Mouse (Mus musculus): ENCODE measurements around the gene Cdkn2c. TPM values are rescaled to one million over a fixed set of nuclear protein-coding genes. Genes with fewer than 3 reads are reported as not detected.

Cdkn2c gene
- polyA plus RNA-seq, 1 experiment = 1.9 TPM

DNA sequence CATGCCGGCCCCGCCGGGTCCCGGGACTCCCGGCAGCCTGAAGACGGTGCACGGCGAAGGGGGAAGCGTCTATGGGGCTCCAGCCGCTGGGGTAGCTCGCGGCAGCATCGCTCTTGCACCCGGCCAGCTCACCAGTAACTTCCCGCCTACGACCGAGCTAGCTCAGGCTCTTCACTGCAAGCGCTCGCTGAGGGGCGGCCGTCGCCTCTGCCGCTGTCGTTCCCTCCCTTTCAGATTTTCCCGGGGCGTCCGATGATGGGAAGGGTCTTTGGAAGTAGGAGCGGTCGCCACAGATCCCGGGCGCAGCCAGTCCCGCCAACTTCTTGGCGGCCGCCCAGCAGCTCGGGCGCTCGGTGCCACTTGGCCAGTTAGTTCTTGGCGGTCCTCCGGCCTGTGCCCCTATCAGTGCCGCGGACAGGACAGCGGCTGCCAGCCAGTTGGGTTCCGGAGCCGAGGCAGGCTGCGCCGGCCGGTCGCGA, 968 bp downstream of the Cdkn2c start:
- TF ChIP-seq EP300 (IDR thresholded peaks at IDR 0.05; ENCODE audit: insufficient read depth, low read depth, low read length) (no peak), CTCF (IDR thresholded peaks at IDR 0.05; ENCODE audit: low read depth, low read length) (no peak), POLR2A (IDR thresholded peaks at IDR 0.05; ENCODE audit: insufficient read depth, low read length) (no peak)
- H3K9ac ChIP-seq (ENCODE audit: low read depth, poor library complexity, severe bottlenecking) = peak overlapping the region; percentile 38
- H3K9me3 ChIP-seq (replicated peaks; ENCODE audit: control insufficient read depth, insufficient read depth, low read length, poor library complexity, severe bottlenecking) = peaks cover 8% of the 10 kb centered on the region
- peaks cover 16% of the 10 kb centered on the region for H3K27me3 ChIP-seq (ENCODE audit: control insufficient read depth, insufficient read depth, low read length, poor library complexity, severe bottlenecking)
- H3K36me3 ChIP-seq (ENCODE audit: control insufficient read depth, insufficient read depth, low read length, poor library complexity, severe bottlenecking) = no peaks in the 10 kb centered on the region
- H3K4me3 ChIP-seq (ENCODE audit: low read depth, low read length) = peak overlapping the region; percentile 72
- no peak overlapping the region for H3K27ac ChIP-seq (ENCODE audit: insufficient read depth, low read length)
- no peaks in the 10 kb centered on the region for H3K4me1 ChIP-seq (ENCODE audit: control insufficient read depth, insufficient read depth, low read length)

DNA sequence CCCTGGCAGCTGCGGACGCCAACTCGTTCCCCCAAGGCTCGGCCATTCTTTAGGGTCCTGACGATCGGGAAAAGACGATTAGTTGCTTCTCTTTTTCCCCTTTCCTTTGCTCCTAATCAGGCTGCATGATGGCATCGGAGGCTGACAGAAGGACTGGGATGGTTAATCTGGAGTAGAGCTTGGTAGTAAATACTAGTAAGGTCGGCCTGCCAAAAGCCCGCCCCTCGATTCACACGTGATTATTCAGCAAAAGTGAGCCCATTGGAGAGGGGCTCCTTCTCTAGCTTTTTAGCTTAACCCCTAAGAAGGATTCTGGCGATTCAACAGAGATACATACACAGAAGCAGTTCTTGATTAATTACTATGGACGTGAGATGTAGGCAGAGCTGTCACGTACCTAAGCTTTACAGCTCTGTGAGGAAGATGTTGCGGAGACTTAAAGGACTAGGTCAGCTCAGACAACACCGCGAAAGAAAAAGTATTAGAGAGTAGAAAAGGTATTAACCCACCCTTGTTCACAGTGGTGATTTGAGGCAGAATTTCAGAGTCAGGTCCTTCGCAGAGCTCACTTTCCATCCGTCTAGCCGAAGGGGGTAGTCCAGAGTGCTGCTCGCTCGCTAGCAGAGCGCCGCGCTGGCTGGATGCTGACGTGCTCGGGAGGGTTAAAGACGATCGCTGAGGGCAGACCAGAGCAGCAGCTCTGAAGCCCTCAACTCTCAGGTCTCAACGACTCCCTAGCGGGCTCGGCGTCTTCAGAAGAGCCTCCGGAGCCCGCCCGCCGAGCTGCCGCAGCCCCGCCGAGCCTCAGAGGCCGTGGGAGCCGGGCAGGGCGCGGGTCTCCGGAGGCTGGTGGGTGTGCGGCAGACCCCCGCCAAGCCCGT, 1.6 kb downstream of the Cdkn2c start:
- Histone ChIP-seq H3K27ac (ENCODE audit: insufficient read depth, low read length) (no peak overlapping the region), H3K9ac (ENCODE audit: low read depth, poor library complexity, severe bottlenecking) (peak overlapping the region; percentile 38), H3K4me1 (ENCODE audit: control insufficient read depth, insufficient read depth, low read length) (no peaks in the 10 kb centered on the region), H3K4me3 (ENCODE audit: low read depth, low read length) (peak overlapping the region; percentile 72), H3K27me3 (ENCODE audit: control insufficient read depth, insufficient read depth, low read length, poor library complexity, severe bottlenecking) (peaks cover 16% of the 10 kb centered on the region), H3K9me3 (replicated peaks; ENCODE audit: control insufficient read depth, insufficient read depth, low read length, poor library complexity, severe bottlenecking) (peaks cover 8% of the 10 kb centered on the region), H3K36me3 (ENCODE audit: control insufficient read depth, insufficient read depth, low read length, poor library complexity, severe bottlenecking) (no peaks in the 10 kb centered on the region)
- no peak for TF ChIP-seq POLR2A (IDR thresholded peaks at IDR 0.05; ENCODE audit: insufficient read depth, low read length)
- TF ChIP-seq EP300 (IDR thresholded peaks at IDR 0.05; ENCODE audit: insufficient read depth, low read depth, low read length) = no peak
- no peak for TF ChIP-seq CTCF (IDR thresholded peaks at IDR 0.05; ENCODE audit: low read depth, low read length)

DNA sequence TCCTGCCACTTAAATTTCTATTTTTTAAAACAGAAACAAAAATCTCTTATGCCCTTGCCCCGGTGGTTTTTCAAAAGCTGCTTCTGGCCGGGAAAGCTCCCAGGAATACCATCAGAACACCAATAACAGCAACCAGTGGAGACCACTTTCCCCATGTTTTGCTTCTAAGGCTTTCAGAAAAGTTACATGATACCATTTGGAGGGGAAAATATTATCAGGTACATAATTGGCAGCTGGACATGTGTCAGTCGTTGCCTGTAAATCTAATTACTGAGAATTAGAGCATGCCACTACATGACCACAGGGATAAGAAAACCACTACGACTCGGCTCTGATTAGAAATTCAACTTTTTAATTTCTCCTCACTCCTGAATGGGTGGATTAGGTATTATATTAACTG, 2.9 kb downstream of the Cdkn2c start:
- Histone ChIP-seq H3K4me1 (ENCODE audit: control insufficient read depth, insufficient read depth, low read length) (no peaks in the 10 kb centered on the region), H3K27me3 (ENCODE audit: control insufficient read depth, insufficient read depth, low read length, poor library complexity, severe bottlenecking) (peaks cover 19% of the 10 kb centered on the region), H3K9ac (ENCODE audit: low read depth, poor library complexity, severe bottlenecking) (no peak overlapping the region), H3K27ac (ENCODE audit: insufficient read depth, low read length) (no peak overlapping the region), H3K9me3 (replicated peaks; ENCODE audit: control insufficient read depth, insufficient read depth, low read length, poor library complexity, severe bottlenecking) (peaks cover 8% of the 10 kb centered on the region), H3K36me3 (ENCODE audit: control insufficient read depth, insufficient read depth, low read length, poor library complexity, severe bottlenecking) (no peaks in the 10 kb centered on the region), H3K4me3 (ENCODE audit: low read depth, low read length) (no peak overlapping the region)
- TF ChIP-seq CTCF (IDR thresholded peaks at IDR 0.05; ENCODE audit: low read depth, low read length) = no peak
- no peak for TF ChIP-seq EP300 (IDR thresholded peaks at IDR 0.05; ENCODE audit: insufficient read depth, low read depth, low read length)
- no peak for TF ChIP-seq POLR2A (IDR thresholded peaks at IDR 0.05; ENCODE audit: insufficient read depth, low read length)

DNA sequence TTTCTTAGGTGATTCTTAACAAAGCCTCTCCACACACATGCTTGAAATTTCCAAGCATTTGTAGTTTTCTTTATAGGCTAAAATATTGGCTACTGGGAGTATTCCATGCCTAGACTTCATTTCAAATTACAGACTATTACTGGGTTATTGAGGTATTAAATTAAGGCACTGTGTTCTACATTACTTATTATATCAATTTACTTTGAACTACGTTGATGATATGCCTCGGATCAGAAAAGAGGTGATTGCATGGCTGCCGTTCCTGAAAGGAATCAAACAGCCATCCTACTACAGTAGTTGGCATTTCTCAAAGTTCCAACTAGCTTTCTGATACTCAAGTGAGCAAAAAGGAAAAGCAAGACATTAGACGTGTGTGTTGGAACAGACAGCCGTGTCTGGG, 4.7 kb downstream of the Cdkn2c start:
- Histone ChIP-seq H3K27ac (ENCODE audit: insufficient read depth, low read length) (no peak overlapping the region), H3K36me3 (ENCODE audit: control insufficient read depth, insufficient read depth, low read length, poor library complexity, severe bottlenecking) (no peaks in the 10 kb centered on the region), H3K9me3 (replicated peaks; ENCODE audit: control insufficient read depth, insufficient read depth, low read length, poor library complexity, severe bottlenecking) (peaks cover 8% of the 10 kb centered on the region), H3K4me3 (ENCODE audit: low read depth, low read length) (no peak overlapping the region), H3K9ac (ENCODE audit: low read depth, poor library complexity, severe bottlenecking) (no peak overlapping the region), H3K4me1 (ENCODE audit: control insufficient read depth, insufficient read depth, low read length) (no peaks in the 10 kb centered on the region), H3K27me3 (ENCODE audit: control insufficient read depth, insufficient read depth, low read length, poor library complexity, severe bottlenecking) (peaks cover 33% of the 10 kb centered on the region)
- TF ChIP-seq CTCF (IDR thresholded peaks at IDR 0.05; ENCODE audit: low read depth, low read length) = no peak
- no peak for TF ChIP-seq POLR2A (IDR thresholded peaks at IDR 0.05; ENCODE audit: insufficient read depth, low read length)
- TF ChIP-seq EP300 (IDR thresholded peaks at IDR 0.05; ENCODE audit: insufficient read depth, low read depth, low read length) = no peak

DNA sequence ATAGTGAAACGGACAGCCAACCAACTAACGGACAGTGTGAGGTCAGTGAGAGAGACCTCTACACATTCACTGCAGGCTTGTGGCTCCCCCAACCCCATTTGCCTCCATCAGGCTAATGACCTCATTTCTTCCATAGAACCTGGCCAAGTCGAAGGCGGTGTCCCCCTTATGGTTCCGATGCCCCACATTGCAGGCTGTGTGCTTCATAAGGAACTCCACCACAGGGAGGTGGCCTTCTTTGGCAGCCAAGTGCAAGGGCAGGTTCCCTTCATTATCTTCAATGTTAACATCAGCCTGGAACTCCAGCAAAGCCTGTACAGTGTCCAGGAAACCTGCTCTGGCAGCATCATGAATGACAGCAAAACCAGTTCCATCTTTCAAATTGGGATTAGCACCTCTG, 5.8 kb downstream of the Cdkn2c start:
- Histone ChIP-seq H3K9me3 (replicated peaks; ENCODE audit: control insufficient read depth, insufficient read depth, low read length, poor library complexity, severe bottlenecking) (peaks cover 8% of the 10 kb centered on the region), H3K36me3 (ENCODE audit: control insufficient read depth, insufficient read depth, low read length, poor library complexity, severe bottlenecking) (no peaks in the 10 kb centered on the region), H3K4me1 (ENCODE audit: control insufficient read depth, insufficient read depth, low read length) (no peaks in the 10 kb centered on the region), H3K9ac (ENCODE audit: low read depth, poor library complexity, severe bottlenecking) (no peak overlapping the region), H3K27me3 (ENCODE audit: control insufficient read depth, insufficient read depth, low read length, poor library complexity, severe bottlenecking) (peaks cover 35% of the 10 kb centered on the region), H3K27ac (ENCODE audit: insufficient read depth, low read length) (no peak overlapping the region), H3K4me3 (ENCODE audit: low read depth, low read length) (no peak overlapping the region)
- TF ChIP-seq POLR2A (IDR thresholded peaks at IDR 0.05; ENCODE audit: insufficient read depth, low read length) (no peak), CTCF (IDR thresholded peaks at IDR 0.05; ENCODE audit: low read depth, low read length) (no peak), EP300 (IDR thresholded peaks at IDR 0.05; ENCODE audit: insufficient read depth, low read depth, low read length) (no peak)

DNA sequence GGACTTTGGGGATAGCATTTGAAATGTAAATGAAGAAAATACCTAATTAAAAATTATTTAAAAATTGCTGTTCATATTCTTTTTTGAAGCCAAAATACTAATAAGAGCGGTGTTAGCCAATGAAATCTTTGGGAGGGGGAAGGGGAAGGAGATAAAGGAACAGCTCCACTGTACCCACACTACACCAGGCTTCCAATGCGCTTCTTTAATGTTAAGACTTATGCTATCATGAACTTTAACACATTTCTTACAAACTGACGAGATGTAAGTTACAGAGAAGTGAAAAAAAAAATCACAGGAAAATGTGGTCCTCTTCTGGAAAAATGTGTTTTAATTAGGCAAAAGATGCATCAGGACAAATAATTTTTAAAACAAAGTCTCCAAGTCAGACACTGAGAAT, 6.4 kb downstream of the Cdkn2c start:
- Histone ChIP-seq H3K4me1 (ENCODE audit: control insufficient read depth, insufficient read depth, low read length) (no peaks in the 10 kb centered on the region), H3K4me3 (ENCODE audit: low read depth, low read length) (no peak overlapping the region), H3K27me3 (ENCODE audit: control insufficient read depth, insufficient read depth, low read length, poor library complexity, severe bottlenecking) (peaks cover 35% of the 10 kb centered on the region), H3K27ac (ENCODE audit: insufficient read depth, low read length) (no peak overlapping the region), H3K36me3 (ENCODE audit: control insufficient read depth, insufficient read depth, low read length, poor library complexity, severe bottlenecking) (no peaks in the 10 kb centered on the region), H3K9me3 (replicated peaks; ENCODE audit: control insufficient read depth, insufficient read depth, low read length, poor library complexity, severe bottlenecking) (peaks cover 8% of the 10 kb centered on the region), H3K9ac (ENCODE audit: low read depth, poor library complexity, severe bottlenecking) (no peak overlapping the region)
- TF ChIP-seq POLR2A (IDR thresholded peaks at IDR 0.05; ENCODE audit: insufficient read depth, low read length) (no peak), EP300 (IDR thresholded peaks at IDR 0.05; ENCODE audit: insufficient read depth, low read depth, low read length) (no peak), CTCF (IDR thresholded peaks at IDR 0.05; ENCODE audit: low read depth, low read length) (no peak)
